In genomic region chr6:93273917-93274513, GRCm38 (mm10) we compare ENCODE assay signal across 8 mouse cellular contexts.
A peak's percentile ranks its signal among the peaks of the same experiment; 100 is the strongest.
DNase-seq lines count a peak whose midpoint lies in the region; ATAC-seq and TF ChIP-seq lines count a peak whose summit lies in the region.

No protein-coding gene starts in this region.

- H3K27me3 ChIP-seq in thymus, adult 2 months (ENCODE audit: control insufficient read depth, insufficient read depth, low read length), result no peaks in the 10 kb centered on the region
- H3K27me3 ChIP-seq in hindbrain, embryonic 13.5 days, result no peaks in the 10 kb centered on the region
- H3K27me3 ChIP-seq in midbrain, embryonic 13.5 days, result no peaks in the 10 kb centered on the region
- H3K27me3 ChIP-seq in forebrain, embryonic 13.5 days, result no peaks in the 10 kb centered on the region

- no peak overlapping the region for H3K9ac ChIP-seq in hindbrain, embryonic 13.5 days
- H3K9ac ChIP-seq in midbrain, embryonic 13.5 days (replicated peaks), result no peak overlapping the region
- no peak overlapping the region for H3K9ac ChIP-seq in forebrain, embryonic 13.5 days

- H3K9me3 ChIP-seq in hindbrain, embryonic 13.5 days, result no peaks in the 10 kb centered on the region
- H3K9me3 ChIP-seq in midbrain, embryonic 13.5 days, result no peaks in the 10 kb centered on the region
- no peaks in the 10 kb centered on the region for H3K9me3 ChIP-seq in forebrain, embryonic 13.5 days (replicated peaks)

- TF ChIP-seq CTCF in thymus, adult 2 months (IDR thresholded peaks at IDR 0.05; ENCODE audit: borderline replicate concordance, control insufficient read depth, extremely low read depth, insufficient read depth, low read length, poor library complexity), result no peak

- H3K27ac ChIP-seq in thymus, adult 2 months (ENCODE audit: control insufficient read depth, insufficient read depth, low read length), result no peak overlapping the region
- H3K27ac ChIP-seq in hindbrain, embryonic 13.5 days, result no peak overlapping the region
- H3K27ac ChIP-seq in midbrain, embryonic 13.5 days, result no peak overlapping the region
- no peak overlapping the region for H3K27ac ChIP-seq in forebrain, embryonic 13.5 days

- no peak overlapping the region for H3K4me2 ChIP-seq in hindbrain, embryonic 13.5 days
- H3K4me2 ChIP-seq in midbrain, embryonic 13.5 days (replicated peaks), result no peak overlapping the region
- no peak overlapping the region for H3K4me2 ChIP-seq in forebrain, embryonic 13.5 days

- peak; percentile 7 for DNase-seq in urinary bladder, postnatal 14 days (ENCODE audit: low spot score)
- DNase-seq in urinary bladder, postnatal 10 days (ENCODE audit: low spot score), result no peak
- peak; percentile 91 for DNase-seq in gonadal fat pad, adult 2 months (ENCODE audit: low read depth)
- peak; percentile 27 for DNase-seq in kidney, postnatal 10 days
- DNase-seq in thymus, adult 2 months, result no peak

- WGBS in thymus, adult 2 months, result 29% methylated on average over 12 of the region's 12 CpGs
- 82% methylated on average over 12 of the region's 12 CpGs for WGBS in hindbrain, embryonic 13.5 days
- 88% methylated on average over 12 of the region's 12 CpGs for WGBS in midbrain, embryonic 13.5 days
- 90% methylated on average over 12 of the region's 12 CpGs for WGBS in forebrain, embryonic 13.5 days

- H3K4me3 ChIP-seq in thymus, adult 2 months (ENCODE audit: control insufficient read depth, insufficient read depth, low read length), result no peak overlapping the region
- H3K4me3 ChIP-seq in hindbrain, embryonic 13.5 days, result no peak overlapping the region
- no peak overlapping the region for H3K4me3 ChIP-seq in midbrain, embryonic 13.5 days (replicated peaks)
- H3K4me3 ChIP-seq in forebrain, embryonic 13.5 days, result no peak overlapping the region

- no peak for TF ChIP-seq POLR2A in thymus, adult 2 months (IDR thresholded peaks at IDR 0.05; ENCODE audit: control insufficient read depth, extremely low read depth, insufficient read depth, low read length, poor library complexity)

- no peak for ATAC-seq in hindbrain, embryonic 13.5 days (ENCODE audit: low FRiP score)
- ATAC-seq in midbrain, embryonic 13.5 days, result no peak
- no peak for ATAC-seq in forebrain, embryonic 13.5 days

- H3K4me1 ChIP-seq in thymus, adult 2 months (replicated peaks; ENCODE audit: control insufficient read depth, insufficient read depth, low read length), result no peaks in the 10 kb centered on the region
- no peaks in the 10 kb centered on the region for H3K4me1 ChIP-seq in hindbrain, embryonic 13.5 days (replicated peaks)
- H3K4me1 ChIP-seq in midbrain, embryonic 13.5 days (replicated peaks), result no peaks in the 10 kb centered on the region
- H3K4me1 ChIP-seq in forebrain, embryonic 13.5 days, result no peaks in the 10 kb centered on the region

- H3K36me3 ChIP-seq in thymus, adult 2 months (ENCODE audit: control insufficient read depth, insufficient read depth, low read length), result no peaks in the 10 kb centered on the region
- no peaks in the 10 kb centered on the region for H3K36me3 ChIP-seq in hindbrain, embryonic 13.5 days
- H3K36me3 ChIP-seq in midbrain, embryonic 13.5 days, result no peaks in the 10 kb centered on the region
- no peaks in the 10 kb centered on the region for H3K36me3 ChIP-seq in forebrain, embryonic 13.5 days (ENCODE audit: poor library complexity, severe bottlenecking)

Comparison
In these comparisons a context has a peak if more than half of its experiments do, and no peak if none do; other contexts are left out.
1. DNase-seq: peak in urinary bladder, postnatal 14 days (single experiment), gonadal fat pad, adult 2 months (single experiment) and kidney, postnatal 10 days (single experiment); none in urinary bladder, postnatal 10 days (single experiment) and thymus, adult 2 months (single experiment).